Mouse (Mus musculus) forebrain, embryonic 14.5 days (tissue): ENCODE data around the gene Kdm6b. TPM values are rescaled to one million over a fixed set of nuclear protein-coding genes. Genes with fewer than 3 reads are reported as not detected.

ENCODE experiments used
- ATAC-seq: fragments of 200-750 bp; cut with Nextera tagmentation; 2 replicates; pipeline ENCODE4 v1.8.0; 2017; ENCODE audit warnings: mild to moderate bottlenecking, moderate library complexity
- DNase-seq: peaks from one replicate; pipeline ENCODE4 v3.0.0-alpha.2; 2015; ENCODE audit warnings: low spot score
- H3K27ac ChIP-seq: fragments of 300-500 bp; sonication (generic); 2 replicates; pipeline ENCODE4 v1.5.1; 2014; ENCODE audit warnings: low read depth, mild to moderate bottlenecking, control low read depth, low read length, moderate library complexity
- H3K27me3 ChIP-seq: fragments of 300-500 bp; sonication (generic); replicated peaks from 2 replicates; pipeline ENCODE4 v1.6.1; 2014; ENCODE audit warnings: low read length, control low read depth, mixed read lengths; ENCODE audit not compliant: control insufficient read depth, insufficient read depth
- H3K36me3 ChIP-seq: fragments of 300-500 bp; sonication (generic); 2 replicates; pipeline ENCODE4 v1.6.1; 2014; ENCODE audit warnings: low read length, control low read depth; ENCODE audit not compliant: control insufficient read depth, insufficient read depth
- H3K4me1 ChIP-seq: fragments of 300-500 bp; sonication (generic); 2 replicates; pipeline ENCODE4 v1.6.1; 2014; ENCODE audit warnings: antibody characterized with exemption, low read length, control low read depth; ENCODE audit not compliant: control insufficient read depth, insufficient read depth
- H3K4me2 ChIP-seq: fragments of 300-500 bp; sonication (generic); 2 replicates; pipeline ENCODE4 v1.6.1; 2014; ENCODE audit warnings: mild to moderate bottlenecking, control low read depth, low read length
- H3K4me3 ChIP-seq: fragments of 300-500 bp; sonication (generic); 2 replicates; pipeline ENCODE4 v1.5.1; 2014; ENCODE audit warnings: low read depth, low read length, control low read depth
- H3K9ac ChIP-seq: fragments of 300-500 bp; sonication (generic); 2 replicates; pipeline ENCODE4 v1.6.1; 2014; ENCODE audit warnings: mild to moderate bottlenecking, low read length, control low read depth, moderate library complexity
- H3K9me3 ChIP-seq: fragments of 300-500 bp; sonication (generic); replicated peaks from 2 replicates; pipeline ENCODE4 v1.6.1; 2016; ENCODE audit warnings: low read length, control low read depth, mixed read lengths; ENCODE audit not compliant: control insufficient read depth
- WGBS: fragments of 180-500 bp; shearing (Covaris S2); extraction: QIAGEN DNeasy Blood & Tissue Kit; methylation state at CpG from one replicate; pipeline ENCODE4 v1.1.7; 2014; 5-methylcytosine and 5-hydroxymethylcytosine counted together
- polyA plus RNA-seq: library from polyadenylated mRNA; unstranded; fragments of >200 nt; fragmentation: Nextera tagmentation; extraction: Ambion mirVana; gene quantifications from 2 replicates; pipeline ENCODE4 v1.2.1, GENCODE M21; 2014

Kdm6b gene
- polyA plus RNA-seq, 1 experiment from 2014 or later: 28.7 TPM

DNA sequence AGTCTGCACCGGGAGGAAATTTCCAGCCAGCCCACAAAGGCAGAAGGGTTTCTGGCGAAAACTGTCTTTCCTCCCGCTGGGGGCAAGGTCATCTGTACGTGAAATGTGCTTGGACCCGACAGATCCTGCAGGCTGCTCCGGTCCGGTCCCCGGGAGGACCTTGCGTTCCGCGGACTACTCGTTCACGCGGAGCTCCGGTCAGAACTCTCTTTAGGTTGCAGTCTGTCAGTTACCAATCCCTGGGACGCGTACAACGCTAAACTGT lies 3.5 kb downstream of the Kdm6b start:
- ATAC-seq: no peak
- H3K27ac ChIP-seq: peak overlapping the region; percentile 99
- peaks cover 51% of the 10 kb centered on the region for H3K36me3 ChIP-seq
- H3K9ac ChIP-seq: peak overlapping the region; percentile 92
- no peaks in the 10 kb centered on the region for H3K9me3 ChIP-seq
- H3K27me3 ChIP-seq: no peaks in the 10 kb centered on the region
- H3K4me1 ChIP-seq: peaks cover 38% of the 10 kb centered on the region
- H3K4me3 ChIP-seq: peak overlapping the region; percentile 77
- peak overlapping the region; percentile 99 for H3K4me2 ChIP-seq
- no peak for DNase-seq
- WGBS: under 1% methylated on average over 18 of the region's 18 CpGs

DNA sequence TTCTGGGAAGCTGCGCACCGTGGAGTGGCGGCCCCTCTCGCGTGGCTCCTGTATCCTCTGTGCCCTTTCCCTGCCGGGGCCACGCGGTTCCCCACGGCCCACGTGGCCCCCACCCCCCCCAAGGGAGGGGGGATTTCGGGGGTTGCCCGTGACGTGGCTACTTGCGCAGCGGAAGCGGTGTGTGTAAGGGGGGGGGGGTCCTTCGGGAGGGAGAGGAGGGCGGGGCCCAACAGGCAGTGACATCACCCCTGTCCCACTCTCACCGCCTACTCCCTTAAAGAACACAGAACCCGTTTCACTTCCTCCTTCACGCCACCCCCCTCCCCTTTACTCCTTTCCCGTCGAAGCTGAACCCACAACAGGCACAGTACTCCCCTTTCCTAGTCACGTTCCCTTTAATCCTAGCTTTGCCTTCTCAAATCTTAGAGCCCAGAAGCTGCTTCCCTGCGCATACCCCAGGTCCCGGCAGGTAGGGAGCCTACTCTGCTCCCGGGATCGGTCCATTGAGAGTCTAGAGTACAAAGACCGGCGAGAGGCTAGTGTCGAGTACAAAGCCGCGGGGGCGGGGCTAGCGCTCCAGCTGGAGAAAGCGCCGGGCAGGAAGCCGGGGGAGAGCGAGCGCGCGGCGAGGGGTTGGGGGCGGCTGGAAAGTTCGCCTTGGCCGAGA lies 4.0 kb downstream of the Kdm6b start:
- no peaks in the 10 kb centered on the region for H3K9me3 ChIP-seq
- H3K27ac ChIP-seq: peak overlapping the region; percentile 99
- H3K4me2 ChIP-seq: peak overlapping the region; percentile 99
- DNase-seq (peak; percentile 90), ATAC-seq (peak; percentile 49)
- no peaks in the 10 kb centered on the region for H3K27me3 ChIP-seq
- H3K4me1 ChIP-seq: peaks cover 33% of the 10 kb centered on the region
- peak overlapping the region; percentile 77 for H3K4me3 ChIP-seq
- under 1% methylated on average over 43 of the region's 46 CpGs for WGBS
- H3K9ac ChIP-seq: peak overlapping the region; percentile 92
- peaks cover 56% of the 10 kb centered on the region for H3K36me3 ChIP-seq

DNA sequence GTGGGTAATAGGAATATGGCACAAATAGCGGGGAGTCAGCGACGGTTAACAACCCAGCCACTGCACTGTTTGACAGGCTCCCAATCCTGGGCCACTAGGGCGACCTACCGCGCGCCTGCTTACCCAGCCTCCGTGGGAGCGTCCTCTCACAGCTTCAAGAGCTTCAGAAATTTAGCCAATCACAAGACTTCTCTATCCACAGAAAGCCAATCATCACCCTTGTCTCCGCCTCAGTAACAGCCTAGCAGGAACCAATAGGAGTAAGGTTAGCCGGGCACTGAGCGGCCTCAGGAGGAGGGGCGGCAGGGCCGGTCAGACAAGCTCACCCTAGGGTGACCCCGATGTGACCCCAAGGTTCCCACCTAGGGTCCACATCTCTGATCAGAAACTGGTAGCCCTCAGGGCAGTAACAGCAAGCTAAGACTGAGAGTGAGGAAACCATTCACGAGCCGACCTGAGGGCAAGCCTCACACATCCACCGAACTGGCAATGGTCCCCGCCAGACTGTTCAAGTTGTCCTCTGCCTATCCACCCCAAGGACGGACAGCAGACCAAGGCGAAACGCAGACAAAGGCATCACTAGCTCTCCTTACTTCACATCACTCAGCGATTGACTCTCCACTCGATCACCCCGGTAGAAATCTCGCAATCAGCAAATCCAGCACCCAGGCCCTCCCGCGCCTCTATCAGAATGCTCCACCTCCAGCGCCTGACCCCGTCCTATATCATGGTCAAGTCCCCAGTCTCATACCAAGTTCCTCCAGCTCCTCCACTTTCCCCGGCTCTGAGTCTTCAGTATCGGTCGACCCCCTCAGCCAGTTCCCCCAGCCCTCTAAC lies 4.7 kb downstream of the Kdm6b start:
- H3K4me1 ChIP-seq: peaks cover 26% of the 10 kb centered on the region
- peaks cover 63% of the 10 kb centered on the region for H3K36me3 ChIP-seq

DNA sequence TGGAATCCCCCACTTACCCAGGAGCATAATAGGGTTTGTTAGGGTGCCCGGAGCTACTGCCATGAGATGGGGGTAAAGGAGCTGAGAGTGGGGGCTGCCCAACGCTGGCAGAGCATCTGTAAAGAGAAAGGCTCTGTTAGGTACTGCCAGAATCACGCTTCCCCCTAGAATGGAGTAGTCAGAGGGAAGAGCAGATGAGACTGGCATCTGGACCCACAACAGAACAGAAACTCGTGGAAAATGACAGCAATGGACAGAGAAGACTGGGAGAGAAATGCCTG lies 5.8 kb downstream of the Kdm6b start:
- Histone ChIP-seq H3K4me2 (peak overlapping the region; percentile 99), H3K27me3 (no peaks in the 10 kb centered on the region), H3K9me3 (no peaks in the 10 kb centered on the region), H3K9ac (no peak overlapping the region), H3K4me1 (peaks cover 15% of the 10 kb centered on the region), H3K4me3 (no peak overlapping the region), H3K27ac (no peak overlapping the region), H3K36me3 (peaks cover 66% of the 10 kb centered on the region)
- DNase-seq: no peak
- ATAC-seq: no peak
- WGBS: 89% methylated on average over 4 of the region's 4 CpGs

More for the DNA sequence above, 4.7 kb downstream of the Kdm6b start:
- ATAC-seq (peak; percentile 71), DNase-seq (peak; percentile 96)
- under 1% methylated on average over 33 of the region's 33 CpGs for WGBS
- H3K9me3 ChIP-seq: no peaks in the 10 kb centered on the region
- H3K27ac ChIP-seq: peak overlapping the region; percentile 99
- peak overlapping the region; percentile 92 for H3K9ac ChIP-seq
- H3K4me2 ChIP-seq: peak overlapping the region; percentile 99
- H3K4me3 ChIP-seq: peak overlapping the region; percentile 77
- H3K27me3 ChIP-seq: no peaks in the 10 kb centered on the region

DNA sequence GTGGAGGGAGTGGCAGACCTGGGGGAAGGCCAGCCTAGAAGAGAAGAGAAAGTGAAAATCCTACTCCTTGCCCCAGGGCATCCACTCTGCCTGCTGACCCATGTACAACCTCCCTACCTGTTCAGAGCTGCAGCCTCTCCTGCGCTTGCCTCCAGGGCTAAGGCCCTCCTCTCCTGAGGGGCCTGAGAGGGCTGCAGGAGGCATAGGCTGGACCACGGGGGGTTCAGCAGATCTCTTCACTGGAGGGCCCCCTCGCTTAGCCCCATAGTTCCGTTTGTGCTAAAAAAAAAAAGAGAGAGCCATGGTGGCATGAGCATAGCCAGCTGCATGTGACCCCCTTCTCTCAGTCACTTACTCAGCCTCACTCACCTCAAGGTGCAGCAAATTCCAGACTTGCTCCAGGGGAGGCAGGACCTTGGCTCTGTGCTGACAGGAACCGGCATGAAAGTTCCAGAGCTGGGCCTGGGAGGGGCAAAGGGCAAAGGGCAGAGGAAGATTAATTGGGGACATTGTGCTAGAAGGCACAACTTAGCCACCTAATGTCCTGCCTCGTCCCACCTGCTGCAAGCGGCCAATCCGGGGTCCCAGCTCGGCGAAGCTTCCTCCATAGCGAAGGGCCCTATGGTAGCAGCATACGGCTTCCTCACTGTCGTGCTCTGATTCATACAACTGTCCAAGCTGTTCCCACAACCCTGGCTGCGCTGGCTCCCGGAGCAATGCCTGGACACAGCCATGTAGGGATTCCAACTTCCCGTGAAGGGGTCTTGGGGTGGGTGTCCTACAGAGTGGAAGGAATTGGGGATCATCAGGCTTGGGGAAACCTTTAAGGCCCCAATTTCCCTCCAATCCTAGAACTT lies 6.4 kb downstream of the Kdm6b start:
- Histone ChIP-seq H3K9me3 (no peaks in the 10 kb centered on the region), H3K9ac (no peak overlapping the region), H3K27ac (no peak overlapping the region), H3K4me1 (peaks cover 9% of the 10 kb centered on the region), H3K4me2 (no peak overlapping the region), H3K4me3 (no peak overlapping the region), H3K36me3 (peaks cover 66% of the 10 kb centered on the region), H3K27me3 (no peaks in the 10 kb centered on the region)
- 87% methylated on average over 16 of the region's 16 CpGs for WGBS
- DNase-seq: no peak
- no peak for ATAC-seq

DNA sequence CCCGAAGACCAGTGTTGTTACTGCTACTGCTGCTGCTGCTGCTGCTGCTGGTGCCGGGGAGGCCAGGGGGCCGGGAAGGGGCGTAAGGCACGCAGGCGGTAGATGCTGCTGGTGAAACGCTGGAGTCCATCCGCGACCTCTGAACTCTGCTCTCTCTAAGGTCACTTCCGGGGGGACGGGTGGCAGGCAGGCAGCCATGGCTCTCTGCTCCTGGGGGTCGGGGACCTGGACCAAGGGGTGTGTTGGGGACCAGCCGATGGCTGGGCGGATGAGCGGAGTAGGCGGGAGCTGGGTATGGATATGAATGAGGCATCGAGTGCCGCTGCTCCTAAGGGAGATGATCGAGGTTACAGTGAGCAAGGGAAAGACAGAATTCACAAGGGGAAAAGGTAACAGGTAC lies 7.2 kb downstream of the Kdm6b start:
- Histone ChIP-seq H3K27ac (no peak overlapping the region), H3K36me3 (peaks cover 70% of the 10 kb centered on the region), H3K27me3 (no peaks in the 10 kb centered on the region), H3K4me2 (no peak overlapping the region), H3K9me3 (no peaks in the 10 kb centered on the region), H3K4me3 (no peak overlapping the region), H3K9ac (no peak overlapping the region), H3K4me1 (peaks cover 6% of the 10 kb centered on the region; the same call in 1 of the 2 replicates)
- WGBS: 93% methylated on average over 19 of the region's 19 CpGs
- DNase-seq (no peak), ATAC-seq (no peak)

DNA sequence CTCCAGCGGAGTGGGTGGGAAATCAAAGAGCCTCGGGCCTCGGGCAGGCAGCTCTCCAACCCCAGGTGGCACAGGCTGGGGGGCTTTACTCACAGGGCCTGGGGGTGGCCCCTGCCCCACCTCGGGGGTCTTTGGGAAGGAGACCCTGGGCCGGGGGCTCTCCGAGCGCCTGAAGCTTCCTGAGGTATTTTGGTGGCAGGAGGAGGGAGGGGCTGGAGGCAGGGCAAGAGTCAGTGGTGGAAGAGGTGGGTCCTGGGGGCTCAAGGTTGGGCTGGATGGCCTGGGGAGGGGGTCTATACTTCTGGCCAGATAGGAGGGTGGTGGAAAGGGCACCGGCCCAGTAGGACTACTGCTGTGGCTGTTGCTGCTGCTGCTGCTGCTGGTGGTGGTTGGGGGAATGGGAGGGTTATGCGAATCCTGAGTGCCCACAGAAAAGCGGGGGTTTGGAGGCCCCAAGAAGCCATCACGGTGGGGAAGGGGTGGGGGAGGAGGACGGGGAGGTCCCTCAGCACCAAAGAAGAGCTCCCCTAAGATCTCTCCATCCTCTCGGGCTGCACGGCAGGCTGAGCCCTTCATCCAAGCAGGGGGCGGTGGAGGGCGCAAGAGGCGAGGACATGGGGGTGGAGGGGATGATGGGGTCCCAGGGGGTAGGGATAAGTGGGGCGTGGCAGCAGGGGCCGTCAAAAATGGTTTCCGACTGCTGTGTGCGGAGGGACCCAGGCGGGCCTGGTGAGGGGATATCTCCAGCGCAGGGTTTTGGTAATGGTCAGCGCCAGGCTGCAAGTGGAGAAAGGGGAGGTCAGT lies 7.9 kb downstream of the Kdm6b start:
- H3K36me3 ChIP-seq: peaks cover 76% of the 10 kb centered on the region
- 0 out of 2 replicates have a peak, but pooled peaks cover 1% of the 10 kb centered on the region for H3K27me3 ChIP-seq
- no peak overlapping the region for H3K27ac ChIP-seq
- 93% methylated on average over 23 of the region's 24 CpGs for WGBS
- H3K9ac ChIP-seq: no peak overlapping the region
- H3K4me2 ChIP-seq: no peak overlapping the region
- peaks cover 6% of the 10 kb centered on the region; the same call in 1 of the 2 replicates for H3K4me1 ChIP-seq
- H3K4me3 ChIP-seq: no peak overlapping the region
- ATAC-seq (no peak), DNase-seq (no peak)
- no peaks in the 10 kb centered on the region for H3K9me3 ChIP-seq

DNA sequence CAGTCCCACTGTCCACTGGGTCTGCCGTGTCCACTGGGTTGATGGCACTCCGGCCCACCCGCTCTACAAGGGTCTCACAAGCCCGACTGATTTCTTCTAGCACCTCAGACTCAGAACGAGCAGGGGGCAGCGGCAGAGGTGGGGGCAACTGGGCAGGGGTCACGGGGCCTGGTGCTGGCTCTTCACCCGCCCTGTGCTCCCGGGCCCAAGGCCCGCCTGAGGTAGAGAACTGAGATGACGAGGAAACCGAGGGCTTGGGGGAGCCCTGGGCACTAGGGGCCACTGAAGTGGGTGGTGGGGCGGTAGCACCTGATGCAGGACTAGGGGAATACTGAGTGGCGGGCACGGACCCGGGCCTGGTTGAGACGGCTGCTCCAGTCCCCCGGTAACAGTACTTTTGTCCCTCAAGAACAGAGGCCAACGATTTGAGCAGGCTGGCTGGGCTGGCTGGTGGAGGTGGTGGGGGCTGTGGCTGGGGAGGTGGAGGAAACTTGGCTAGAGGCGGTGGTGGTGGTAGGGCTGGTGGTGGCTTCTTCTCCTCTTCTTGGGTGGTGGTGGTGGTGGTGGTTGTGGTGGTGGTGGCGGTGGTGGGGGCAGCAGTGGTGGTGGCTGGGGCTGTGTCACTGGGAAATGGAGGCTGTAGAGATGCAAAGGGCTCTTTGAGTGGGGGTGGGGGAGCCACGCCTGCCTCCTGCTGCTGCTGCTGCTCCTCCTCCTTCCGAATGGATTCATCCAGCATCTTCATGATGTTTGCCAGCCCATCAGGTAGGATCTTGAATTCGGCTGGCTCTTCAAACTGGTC lies 8.7 kb downstream of the Kdm6b start:
- no peak overlapping the region for H3K27ac ChIP-seq
- H3K4me3 ChIP-seq: no peak overlapping the region
- no peaks in the 10 kb centered on the region for H3K9me3 ChIP-seq
- H3K4me1 ChIP-seq: peaks cover 6% of the 10 kb centered on the region; the same call in 1 of the 2 replicates
- 0 out of 2 replicates have a peak, but pooled peaks cover 4% of the 10 kb centered on the region for H3K27me3 ChIP-seq
- H3K36me3 ChIP-seq: peaks cover 84% of the 10 kb centered on the region
- DNase-seq: no peak
- H3K9ac ChIP-seq: no peak overlapping the region
- ATAC-seq: no peak
- no peak overlapping the region for H3K4me2 ChIP-seq
- WGBS: 91% methylated on average over 21 of the region's 24 CpGs
